Mouse (Mus musculus) heart, postnatal 0 days (tissue): ENCODE measurements at regions not wholly inside any gene's neighbourhood (a gene's known extent, or its start where the extent isn't known, plus 50 kb on each side); places are given as distances from the start of the nearest gene placed in this dataset.

Source experiments
- CTCF ChIP-seq: IDR thresholded peaks from 2 replicates; pipeline ENCODE4 v1.5.1; 2016; ENCODE audit warnings: antibody characterized with exemption, control low read depth, low read depth
- EP300 ChIP-seq: IDR thresholded peaks from 2 replicates; pipeline ENCODE4 v1.6.1; 2016; ENCODE audit warnings: antibody characterized with exemption, low read depth

DNA sequence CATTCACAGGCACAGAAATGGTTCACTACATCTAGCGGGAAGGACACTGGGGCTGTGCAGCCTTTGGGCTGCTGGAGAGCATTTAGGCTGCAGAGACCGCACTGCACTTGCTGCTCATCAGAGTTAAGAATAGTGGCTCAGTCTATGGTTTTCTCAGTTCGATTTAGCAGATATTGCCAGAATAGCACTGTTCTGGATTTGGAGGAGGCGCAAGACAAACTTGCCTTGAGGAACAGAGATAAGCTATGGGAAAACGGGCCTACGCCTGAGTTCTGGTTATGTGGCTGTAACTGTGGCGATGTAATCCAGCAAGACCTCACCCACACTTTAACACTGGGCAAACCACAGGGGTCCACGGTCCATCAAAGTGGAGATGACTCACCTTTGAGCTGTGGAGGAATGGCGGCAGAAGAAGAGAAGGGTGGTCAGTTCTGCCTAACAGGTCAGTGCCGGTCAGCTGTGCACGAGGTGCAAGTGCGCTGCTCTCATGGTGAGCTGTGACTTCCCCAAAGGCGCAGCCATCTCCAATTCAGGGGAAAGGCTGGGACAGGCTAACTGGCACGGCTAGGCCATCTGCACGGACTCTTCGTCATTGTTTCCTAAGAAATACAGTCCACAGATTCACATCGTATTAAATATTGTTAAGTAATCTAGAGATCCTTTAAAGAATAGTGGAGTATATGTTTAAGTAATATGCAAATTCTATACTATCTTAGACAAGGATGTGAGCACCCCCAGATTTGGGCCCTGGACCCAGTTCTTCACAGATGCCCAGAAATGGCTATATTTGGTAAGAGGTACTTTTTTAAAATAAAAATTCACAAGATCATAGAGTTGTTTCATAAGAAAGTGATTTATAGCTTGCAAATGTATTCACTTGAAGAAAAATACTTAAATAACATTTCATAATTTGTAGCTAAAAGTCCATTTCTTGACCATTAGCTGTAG lies 118.7 kb upstream of the Sgk1 start:
- TF ChIP-seq EP300 = no peak
- TF ChIP-seq CTCF = no peak
